Mouse (Mus musculus) heart, embryonic 14.5 days (tissue): ENCODE measurements around the gene Tor1a. TPM values are rescaled to one million over a fixed set of nuclear protein-coding genes. Genes with fewer than 3 reads are reported as not detected.
A peak's percentile ranks its signal among the peaks of the same experiment; 100 is the strongest.
"Not testable (repeated sequence)": the region's sequence is repeated elsewhere in the genome, so short reads cannot be mapped to it uniquely, and the experiment has no call there.

ENCODE experiments used
- ATAC-seq: fragments of 200-750 bp; cut with Nextera tagmentation; 2 replicates; pipeline ENCODE4 v1.8.0; 2017; ENCODE audit warnings: low read depth, moderate TSS enrichment; ENCODE audit not compliant: insufficient number of reproducible peaks, insufficient read depth, low FRiP score
- H3K27ac ChIP-seq, 2 experiments: fragments of 200-500 bp in 1 of 2; fragments of 300-500 bp in 1 of 2; sonication (generic) in 1 of 2; replicated peaks in 1 of 2; 2 replicates each; pipeline ENCODE4 v1.5.1; 2012 to 2014; ENCODE audit warnings: low read depth in 2 of 2, low read length in 2 of 2, control low read depth in 1 of 2, mild to moderate bottlenecking in 1 of 2, mixed read lengths in 1 of 2; ENCODE audit not compliant: control insufficient read depth in 1 of 2, insufficient read depth in 1 of 2
- H3K27me3 ChIP-seq: fragments of 300-500 bp; sonication (generic); 2 replicates; pipeline ENCODE4 v1.6.1; 2014; ENCODE audit warnings: mild to moderate bottlenecking, low read length, control low read depth; ENCODE audit not compliant: control insufficient read depth, insufficient read depth
- H3K36me3 ChIP-seq: fragments of 300-500 bp; sonication (generic); 2 replicates; pipeline ENCODE4 v1.6.1; 2014; ENCODE audit warnings: mild to moderate bottlenecking, control low read depth, low read length, mixed read lengths; ENCODE audit not compliant: control insufficient read depth, insufficient read depth
- H3K4me1 ChIP-seq, 2 experiments: fragments of 200-500 bp in 1 of 2; fragments of 300-500 bp in 1 of 2; sonication (generic) in 1 of 2; 2 replicates each; pipeline ENCODE4 v1.6.1; 2012 to 2014; ENCODE audit warnings: low read length in 2 of 2, control low read depth in 1 of 2, mixed read lengths in 1 of 2; ENCODE audit not compliant: control insufficient read depth in 2 of 2, insufficient read depth in 2 of 2
- H3K4me2 ChIP-seq: fragments of 300-500 bp; sonication (generic); 2 replicates; pipeline ENCODE4 v1.6.1; 2014; ENCODE audit warnings: mild to moderate bottlenecking, low read length
- H3K4me3 ChIP-seq, 2 experiments: fragments of 200-500 bp in 1 of 2; fragments of 300-500 bp in 1 of 2; sonication (generic) in 1 of 2; 2 replicates each; pipeline ENCODE4 v1.5.1; 2012 to 2014; ENCODE audit warnings: low read length in 2 of 2, mild to moderate bottlenecking in 2 of 2, control low read depth in 1 of 2, low read depth in 1 of 2, moderate library complexity in 1 of 2; ENCODE audit not compliant: control insufficient read depth in 1 of 2, insufficient read depth in 1 of 2
- H3K9ac ChIP-seq: fragments of 300-500 bp; sonication (generic); 2 replicates; pipeline ENCODE4 v1.6.1; 2014; ENCODE audit warnings: mild to moderate bottlenecking, low read length
- H3K9me3 ChIP-seq: fragments of 300-500 bp; sonication (generic); 2 replicates; pipeline ENCODE4 v1.6.1; 2016; ENCODE audit warnings: low read length, control low read depth; ENCODE audit not compliant: control insufficient read depth
- WGBS: fragments of 180-500 bp; shearing (Covaris S2); extraction: QIAGEN DNeasy Blood & Tissue Kit; methylation state at CpG from one replicate; pipeline ENCODE4 v1.1.7; 2014; 5-methylcytosine and 5-hydroxymethylcytosine counted together
- polyA plus RNA-seq: library from polyadenylated mRNA; unstranded; fragments of >200 nt; fragmentation: Nextera tagmentation; extraction: Ambion mirVana; gene quantifications from 2 replicates; pipeline ENCODE4 v1.2.1, GENCODE M21; 2014

Tor1a gene
- polyA plus RNA-seq, 1 experiment from 2014 or later = 48.8 TPM

DNA sequence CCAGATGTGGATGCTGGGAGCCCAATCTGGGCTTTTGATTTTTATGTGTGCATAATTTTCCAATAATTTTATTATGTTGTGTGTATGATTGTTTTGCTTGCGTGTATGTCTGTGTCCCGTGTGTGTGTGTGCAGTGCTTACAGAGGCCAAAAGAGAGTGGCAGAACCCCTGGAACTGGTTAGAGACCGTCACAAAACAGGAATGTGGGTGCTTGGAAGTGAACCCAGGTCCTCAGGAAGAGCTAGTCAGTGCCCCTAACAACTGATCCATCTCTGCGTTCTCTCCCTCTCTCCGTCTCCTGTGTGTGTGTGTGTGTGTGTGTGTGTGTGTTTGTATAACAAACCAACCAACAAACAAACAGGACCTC, 15.3 kb downstream of the Tor1a start:
- peak overlapping the region; percentile 47 to 67; a peak in 3 of 4 replicates for H3K27ac ChIP-seq
- WGBS = 29% methylated on average over 5 of the region's 5 CpGs
- H3K9ac ChIP-seq = peak overlapping the region; percentile 83
- peak overlapping the region; percentile 19 to 70; a peak in 3 of 4 replicates for H3K4me3 ChIP-seq
- H3K36me3 ChIP-seq = peaks cover 24% of the 10 kb centered on the region
- no peaks in the 10 kb centered on the region for H3K9me3 ChIP-seq
- H3K4me1 ChIP-seq = peaks cover 10 to 22% of the 10 kb centered on the region in 2 experiments
- H3K4me2 ChIP-seq = peak overlapping the region; percentile 79
- H3K27me3 ChIP-seq = no peaks in the 10 kb centered on the region
- ATAC-seq = peak; percentile 19; the same call in 1 of the 2 replicates

DNA sequence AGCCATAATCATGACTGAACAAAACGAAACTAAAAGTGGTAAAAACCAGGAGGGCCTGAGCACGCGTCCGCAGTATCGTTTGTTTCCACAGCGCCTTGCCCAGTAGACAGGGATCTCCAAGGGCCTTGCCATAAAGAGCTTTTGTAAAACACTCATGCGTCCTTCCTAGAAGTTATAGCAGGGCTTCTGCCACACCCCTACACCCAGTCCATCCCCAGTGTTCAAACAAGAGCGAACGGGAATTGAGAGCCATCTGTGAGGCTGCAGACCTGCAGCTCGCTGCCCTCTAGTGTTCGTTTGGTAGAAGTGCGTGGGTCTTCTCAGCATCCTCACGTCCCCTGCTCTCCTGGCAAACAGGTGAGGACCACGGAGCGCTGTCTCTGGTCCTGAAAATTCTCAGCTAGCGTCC, 25.1 kb downstream of the Tor1a start:
- no peak overlapping the region for H3K27ac ChIP-seq
- no peak for ATAC-seq
- H3K27me3 ChIP-seq = no peaks in the 10 kb centered on the region
- peak overlapping the region; percentile 27 to 33 for H3K4me3 ChIP-seq
- H3K4me1 ChIP-seq = no peaks in the 10 kb centered on the region
- no peaks in the 10 kb centered on the region for H3K9me3 ChIP-seq
- peak overlapping the region; percentile 56 for H3K4me2 ChIP-seq
- H3K36me3 ChIP-seq = no peaks in the 10 kb centered on the region
- WGBS = 24% methylated on average over 16 of the region's 16 CpGs
- H3K9ac ChIP-seq = no peak overlapping the region

DNA sequence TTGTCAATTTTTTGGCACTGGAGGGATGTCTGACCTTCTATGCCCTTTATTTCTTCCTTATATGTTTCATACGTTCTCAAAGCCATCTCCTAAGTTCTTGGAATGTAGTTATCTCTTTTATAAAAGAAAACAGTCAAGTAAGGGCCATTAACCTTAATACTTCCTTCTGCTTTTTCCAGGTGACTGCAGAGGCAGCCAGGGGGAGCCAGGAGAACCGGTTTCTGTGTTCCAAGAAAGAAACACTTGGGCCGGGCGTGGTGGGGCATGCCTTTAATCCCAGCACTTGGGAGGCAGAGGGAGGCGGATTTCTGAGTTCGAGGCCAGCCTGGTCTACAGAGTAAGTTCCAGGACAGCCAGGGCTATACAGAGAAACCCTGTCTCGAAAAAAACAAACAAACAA, 25.6 kb downstream of the Tor1a start:
- not testable (repeated sequence) for H3K36me3 ChIP-seq, H3K27me3 ChIP-seq, H3K4me3 ChIP-seq, H3K9ac ChIP-seq, H3K9me3 ChIP-seq, H3K27ac ChIP-seq, H3K4me1 ChIP-seq, ATAC-seq
- 43% methylated on average over 7 of the region's 7 CpGs for WGBS
- peak overlapping the region; percentile 56 for H3K4me2 ChIP-seq

DNA sequence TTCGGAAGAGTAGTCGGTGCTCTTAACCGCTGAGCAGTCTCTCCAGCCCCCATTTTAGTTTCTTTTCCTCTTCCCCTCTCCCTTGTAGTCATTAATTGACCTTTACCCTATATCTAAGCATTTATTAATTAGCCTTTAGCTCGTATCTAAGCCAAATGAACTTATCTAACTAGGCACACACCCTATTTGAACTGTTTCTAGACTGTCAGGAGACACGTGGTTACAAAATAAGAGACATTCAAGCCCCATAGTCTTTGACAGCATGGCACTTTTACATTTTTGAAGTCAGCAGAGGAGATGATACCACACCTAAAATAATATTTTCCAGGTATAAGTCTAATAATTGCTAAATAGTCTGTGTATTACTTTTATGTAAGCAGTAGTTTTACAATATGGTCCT, 26.1 kb downstream of the Tor1a start:
- H3K4me2 ChIP-seq = no peak overlapping the region
- WGBS = 87% methylated on average over 5 of the region's 5 CpGs
- ATAC-seq = no peak

DNA sequence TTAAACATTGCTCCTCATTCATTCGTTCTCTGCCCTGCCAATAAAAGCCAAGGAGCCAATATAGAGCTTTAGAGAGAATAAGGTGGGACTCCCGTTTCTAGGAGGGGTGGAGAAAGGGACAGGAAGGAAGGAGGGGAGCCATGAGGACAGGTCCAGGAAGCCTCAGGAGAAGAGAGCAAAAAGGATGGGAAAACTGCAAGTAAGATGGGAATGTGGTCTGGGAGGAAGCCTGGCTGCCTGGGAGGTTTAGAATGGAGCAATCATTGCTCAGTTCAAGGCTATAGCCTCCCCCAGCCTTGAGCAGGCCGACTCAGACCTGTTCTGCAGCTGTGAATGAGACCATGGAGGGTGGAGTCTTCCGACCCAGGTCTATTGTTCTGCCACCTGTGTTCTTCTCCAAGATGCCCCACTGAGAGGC, 29.1 kb downstream of the Tor1a start:
- Histone ChIP-seq H3K4me1 (no peaks in the 10 kb centered on the region), H3K27ac (no peak overlapping the region), H3K4me3 (no peak overlapping the region), H3K9ac (no peak overlapping the region), H3K27me3 (no peaks in the 10 kb centered on the region), H3K36me3 (no peaks in the 10 kb centered on the region), H3K4me2 (no peak overlapping the region), H3K9me3 (no peaks in the 10 kb centered on the region)
- WGBS = 36% methylated on average over 4 of the region's 4 CpGs
- no peak for ATAC-seq

More for the DNA sequence above, 26.1 kb downstream of the Tor1a start:
- Histone ChIP-seq H3K4me1 (no peaks in the 10 kb centered on the region), H3K4me3 (no peak overlapping the region), H3K36me3 (no peaks in the 10 kb centered on the region), H3K9me3 (no peaks in the 10 kb centered on the region), H3K27ac (no peak overlapping the region), H3K9ac (no peak overlapping the region), H3K27me3 (no peaks in the 10 kb centered on the region)

DNA sequence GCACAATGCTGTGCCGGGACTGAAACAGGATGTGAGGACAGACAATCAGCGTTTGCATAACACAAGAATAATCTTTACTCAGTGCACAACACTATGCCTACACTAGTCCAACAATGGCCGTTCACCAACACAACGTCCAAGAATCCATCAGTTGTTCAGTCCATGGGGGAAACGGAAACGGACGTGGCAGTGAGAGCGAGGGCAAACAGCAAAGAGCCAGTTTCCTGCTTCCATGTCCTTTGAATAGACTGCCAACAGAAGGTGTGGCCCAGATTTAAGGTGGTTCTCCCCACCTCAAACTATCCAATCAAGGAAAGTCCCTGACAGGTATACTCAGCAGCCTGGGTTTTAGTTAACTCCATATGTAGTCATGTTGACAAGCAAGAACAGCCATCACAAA, 30.0 kb downstream of the Tor1a start:
- H3K27ac ChIP-seq = no peak overlapping the region
- H3K27me3 ChIP-seq = no peaks in the 10 kb centered on the region
- no peaks in the 10 kb centered on the region for H3K36me3 ChIP-seq
- no peak overlapping the region for H3K9ac ChIP-seq
- WGBS = 66% methylated on average over 8 of the region's 8 CpGs
- no peaks in the 10 kb centered on the region for H3K9me3 ChIP-seq
- no peak overlapping the region for H3K4me2 ChIP-seq
- ATAC-seq = no peak
- no peaks in the 10 kb centered on the region for H3K4me1 ChIP-seq
- H3K4me3 ChIP-seq = no peak overlapping the region

DNA sequence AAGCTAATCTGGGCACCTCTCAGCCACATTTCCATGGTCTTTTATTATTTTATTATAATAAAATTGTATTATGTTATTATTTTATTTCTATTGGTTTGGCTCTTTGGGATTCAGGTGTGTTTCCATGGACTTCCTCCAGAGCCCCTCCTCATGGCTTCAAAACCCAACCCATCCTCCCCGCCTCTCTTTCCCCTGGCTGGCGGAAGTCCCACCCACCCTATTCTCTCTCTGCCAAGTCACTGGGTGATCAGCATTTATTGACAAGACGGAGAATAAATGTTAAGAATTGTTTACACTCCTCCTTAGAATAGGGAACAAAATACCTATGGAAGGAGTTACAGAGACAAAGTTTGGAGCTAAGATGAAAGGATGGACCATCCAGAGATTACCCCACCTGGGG, 30.9 kb downstream of the Tor1a start:
- no peaks in the 10 kb centered on the region for H3K36me3 ChIP-seq
- H3K4me1 ChIP-seq = no peaks in the 10 kb centered on the region
- H3K4me3 ChIP-seq = no peak overlapping the region
- H3K9me3 ChIP-seq = no peaks in the 10 kb centered on the region
- H3K27me3 ChIP-seq = no peaks in the 10 kb centered on the region
- no peak overlapping the region for H3K27ac ChIP-seq
- H3K4me2 ChIP-seq = no peak overlapping the region
- no peak overlapping the region for H3K9ac ChIP-seq
- no peak for ATAC-seq
- WGBS = 76% methylated on average over 3 of the region's 3 CpGs

DNA sequence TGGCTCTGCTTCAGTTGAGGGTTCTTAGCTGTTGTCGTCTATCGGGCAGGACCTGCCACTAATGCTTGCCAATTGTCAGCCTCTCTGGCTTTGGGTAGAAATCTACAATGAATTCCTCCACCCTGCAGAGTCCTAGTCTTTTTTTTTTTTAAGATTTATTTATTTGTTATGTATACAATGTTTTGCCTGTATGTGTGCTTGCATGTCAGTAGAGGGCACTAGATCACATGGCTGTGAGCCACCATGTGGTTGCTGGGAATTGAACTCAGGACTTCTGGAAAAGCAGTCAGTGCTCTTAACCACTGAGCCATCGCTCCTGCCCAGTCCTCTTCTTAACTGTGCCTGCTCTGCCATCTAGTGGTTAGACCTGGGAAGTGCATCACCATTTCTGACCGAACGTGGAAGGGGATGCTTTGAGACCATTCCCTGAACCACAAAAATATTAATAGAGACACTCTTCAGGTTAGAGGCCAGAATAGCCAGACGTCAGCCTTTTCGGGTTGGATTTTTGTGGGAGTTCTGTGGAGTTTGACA, 33.7 kb downstream of the Tor1a start:
- 20% methylated on average over 7 of the region's 7 CpGs for WGBS
- no peak for ATAC-seq

More for the DNA sequence above, 33.7 kb downstream of the Tor1a start:
- Histone ChIP-seq H3K27ac (no peak overlapping the region), H3K4me2 (no peak overlapping the region), H3K36me3 (no peaks in the 10 kb centered on the region), H3K9me3 (no peaks in the 10 kb centered on the region), H3K4me3 (no peak overlapping the region), H3K27me3 (no peaks in the 10 kb centered on the region), H3K4me1 (peaks cover 5 to 6% of the 10 kb centered on the region in 2 experiments; a peak in 2 of 4 replicates), H3K9ac (no peak overlapping the region)
